In the genomic region with DNA sequence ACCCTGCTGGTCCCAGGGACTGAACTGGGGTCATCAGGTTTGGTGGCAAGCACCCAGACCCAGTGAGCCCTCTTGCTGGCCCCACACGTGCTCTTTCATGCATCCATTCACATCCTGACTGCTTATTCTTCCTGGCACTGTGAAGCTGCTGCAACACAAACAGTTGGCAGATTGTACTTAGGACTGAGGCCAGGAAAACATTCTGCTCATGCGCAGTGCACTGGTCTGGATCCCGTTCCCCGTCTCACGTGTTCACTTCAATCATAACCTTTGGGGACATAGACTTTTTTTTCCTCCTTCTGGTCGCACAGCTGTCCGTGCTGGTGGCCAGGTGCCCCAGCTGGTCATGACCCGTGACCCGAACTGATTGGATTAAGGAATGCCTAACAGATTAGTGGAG, we compare ENCODE assay signal across 13 mouse cellular contexts. TPM values are rescaled to one million over a fixed set of nuclear protein-coding genes. Genes with fewer than 3 reads are reported as not detected.
DNase-seq lines count a peak whose midpoint lies in the region; ATAC-seq and TF ChIP-seq lines count a peak whose summit lies in the region.
"Had no signal": no experiment of that assay in that cellular context is flagged by ENCODE, and none has a peak within 500 bp of the region (broad histone marks: within the 10 kb centered on the region; RNA-seq: fewer than 3 reads in every experiment).

No protein-coding gene starts in this region.

- TF ChIP-seq CTCF in forebrain, postnatal 0 days (IDR thresholded peaks at IDR 0.05; ENCODE audit: low read depth), result no peak

- no peak overlapping the region for H3K9ac ChIP-seq in forebrain, embryonic 11.5 days (ENCODE audit: low read length)
- no peak overlapping the region for H3K9ac ChIP-seq in forebrain, postnatal 0 days
- H3K9ac ChIP-seq: hindbrain, embryonic 14.5 days; lung, embryonic 14.5 days; midbrain, embryonic 12.5 days; neural tube, embryonic 15.5 days had no signal

- H3K36me3 ChIP-seq in forebrain, embryonic 10.5 days (replicated peaks), result no peaks in the 10 kb centered on the region
- H3K36me3 ChIP-seq in forebrain, embryonic 11.5 days (ENCODE audit: control insufficient read depth, insufficient read depth, low read length), result no peaks in the 10 kb centered on the region
- no peaks in the 10 kb centered on the region for H3K36me3 ChIP-seq in forebrain, postnatal 0 days (ENCODE audit: insufficient read depth)
- H3K36me3 ChIP-seq: midbrain, embryonic 12.5 days; neural tube, embryonic 15.5 days had no signal

- H3K4me1 ChIP-seq in forebrain, embryonic 10.5 days, result peaks cover 11% of the 10 kb centered on the region
- H3K4me1 ChIP-seq in forebrain, embryonic 11.5 days (replicated peaks; ENCODE audit: control insufficient read depth, insufficient read depth, low read length), result no peaks in the 10 kb centered on the region
- no peaks in the 10 kb centered on the region for H3K4me1 ChIP-seq in forebrain, postnatal 0 days (ENCODE audit: insufficient read depth)
- H3K4me1 ChIP-seq: midbrain, embryonic 12.5 days; neural tube, embryonic 15.5 days had no signal

- H3K4me2 ChIP-seq in forebrain, embryonic 11.5 days (ENCODE audit: low read depth, low read length, severe bottlenecking), result no peak overlapping the region
- H3K4me2 ChIP-seq in forebrain, postnatal 0 days (ENCODE audit: low read depth), result 0 out of 2 replicates have a peak overlapping the region, but pooled peaks have one; percentile 13
- H3K4me2 ChIP-seq: hindbrain, embryonic 14.5 days; lung, embryonic 14.5 days; midbrain, embryonic 12.5 days; neural tube, embryonic 15.5 days had no signal

- H3K27me3 ChIP-seq in forebrain, embryonic 10.5 days (ENCODE audit: poor library complexity, severe bottlenecking), result no peaks in the 10 kb centered on the region
- no peaks in the 10 kb centered on the region for H3K27me3 ChIP-seq in forebrain, embryonic 11.5 days (ENCODE audit: control insufficient read depth, insufficient read depth, low read length)
- H3K27me3 ChIP-seq in forebrain, postnatal 0 days (ENCODE audit: insufficient read depth, low read length), result no peaks in the 10 kb centered on the region
- H3K27me3 ChIP-seq: midbrain, embryonic 12.5 days; neural tube, embryonic 15.5 days; Patski had no signal

- no peak overlapping the region for H3K4me3 ChIP-seq in forebrain, embryonic 10.5 days
- H3K4me3 ChIP-seq in forebrain, embryonic 11.5 days (ENCODE audit: low read depth, low read length), result no peak overlapping the region
- H3K4me3 ChIP-seq in forebrain, postnatal 0 days (ENCODE audit: low read depth, low read length), result no peak overlapping the region
- H3K4me3 ChIP-seq: midbrain, embryonic 12.5 days; neural tube, embryonic 15.5 days had no signal

- no peaks in the 10 kb centered on the region for H3K9me3 ChIP-seq in forebrain, embryonic 10.5 days
- H3K9me3 ChIP-seq in forebrain, embryonic 11.5 days (ENCODE audit: control insufficient read depth, low read length), result no peaks in the 10 kb centered on the region
- no peaks in the 10 kb centered on the region for H3K9me3 ChIP-seq in forebrain, postnatal 0 days (ENCODE audit: low read length)
- H3K9me3 ChIP-seq: midbrain, embryonic 12.5 days; neural tube, embryonic 15.5 days had no signal

- peak overlapping the region; percentile 36; the same call in 1 of the 2 replicates for H3K27ac ChIP-seq in forebrain, embryonic 10.5 days
- H3K27ac ChIP-seq in forebrain, embryonic 11.5 days (ENCODE audit: low read depth, low read length), result no peak overlapping the region
- H3K27ac ChIP-seq in forebrain, postnatal 0 days (ENCODE audit: low read depth, low read length), result no peak overlapping the region
- H3K27ac ChIP-seq: hindbrain, embryonic 14.5 days; midbrain, embryonic 12.5 days; neural tube, embryonic 15.5 days had no signal

- 43% methylated on average over 9 of the region's 9 CpGs for WGBS in forebrain, embryonic 10.5 days
- WGBS in forebrain, embryonic 11.5 days, result 47% methylated on average over 9 of the region's 9 CpGs
- 31% methylated on average over 9 of the region's 9 CpGs for WGBS in forebrain, postnatal 0 days

- no peak for DNase-seq in forebrain, embryonic 10.5 days (ENCODE audit: extremely low spot score, low spot score)
- no peak for DNase-seq in forebrain, embryonic 11.5 days (ENCODE audit: low spot score)
- peak; percentile 47 to 60 for DNase-seq in layer of hippocampus, postnatal 10 days (ENCODE audit: low spot score in 2 of 2)
- no peak for DNase-seq in layer of hippocampus, adult 8-10 months (ENCODE audit: low spot score in 2 of 2)
- DNase-seq in forebrain, postnatal 0 days, result peak; percentile 71
- peak; percentile 54 for DNase-seq in retina, adult 2 months (ENCODE audit: low read depth, low spot score)
- no peak for DNase-seq in thymus, postnatal 4 days
- DNase-seq in urinary bladder, postnatal 14 days (ENCODE audit: low spot score), result no peak
- DNase-seq: lung, embryonic 14.5 days had no signal

- ATAC-seq in forebrain, embryonic 11.5 days (replicated peaks; ENCODE audit: low FRiP score), result no peak
- ATAC-seq in forebrain, postnatal 0 days, result peak; percentile 58; the same call in 1 of the 2 replicates
- ATAC-seq: Patski had no signal

RNA-seq across cellular contexts. Expression of gene Scarb1, which starts 19.7 kb away (rescaled TPM):
- polyA plus RNA-seq in forebrain, embryonic 10.5 days (2016; fragmentation: Nextera tagmentation; extraction: Ambion mirVana), result 51.3 and 54.5 TPM in 2 replicates
- 43.7 and 45.7 TPM in 2 replicates for polyA plus RNA-seq in forebrain, embryonic 11.5 days (2014; fragmentation: Nextera tagmentation; extraction: Ambion mirVana)
- total RNA-seq in layer of hippocampus, postnatal 10 days (2021), result 10 to 100 TPM; 55.4 to 56.7 TPM
- total RNA-seq in layer of hippocampus, adult 8-10 months (2022), result 10 to 100 TPM; 27.9 to 38.7 (median 34.3) TPM
- total RNA-seq in forebrain, postnatal 0 days (2014; rRNA removed), result 45.2 and 52.7 TPM in 2 replicates
- 53.5 and 55.9 TPM in 2 replicates for polyA plus RNA-seq in forebrain, postnatal 0 days (2015; fragmentation: Nextera tagmentation; extraction: Ambion mirVana)

RNA-seq across cellular contexts. Expression of gene Gm10382, which starts 28.6 kb away (rescaled TPM):
- polyA plus RNA-seq in forebrain, embryonic 10.5 days (2016; fragmentation: Nextera tagmentation; extraction: Ambion mirVana), result 0.21 and 0.38 TPM in 2 replicates
- 0.23 and 0.65 TPM in 2 replicates for polyA plus RNA-seq in forebrain, embryonic 11.5 days (2014; fragmentation: Nextera tagmentation; extraction: Ambion mirVana)
- total RNA-seq in layer of hippocampus, postnatal 10 days (2021), result under 1 TPM in 1 of 2 experiments, not detected in 1; 0.27 TPM
- total RNA-seq in layer of hippocampus, adult 8-10 months (2022), result under 1 TPM in 2 of 4 experiments, not detected in 2; 0.27 to 0.72 TPM
- 1.00 TPM in 1 of 2 replicates, not detected in the other for total RNA-seq in forebrain, postnatal 0 days (2014; rRNA removed)
- 0.25 and 0.34 TPM in 2 replicates for polyA plus RNA-seq in forebrain, postnatal 0 days (2015; fragmentation: Nextera tagmentation; extraction: Ambion mirVana)

RNA-seq across cellular contexts. Expression of gene Ubc, which starts 29.4 kb away (rescaled TPM):
- 931 and 967 TPM in 2 replicates for polyA plus RNA-seq in forebrain, embryonic 10.5 days (2016; fragmentation: Nextera tagmentation; extraction: Ambion mirVana)
- 1,042 and 1,121 TPM in 2 replicates for polyA plus RNA-seq in forebrain, embryonic 11.5 days (2014; fragmentation: Nextera tagmentation; extraction: Ambion mirVana)
- total RNA-seq in layer of hippocampus, postnatal 10 days (2021), result 100 to 1,000 TPM; 760 to 831 TPM
- total RNA-seq in layer of hippocampus, adult 8-10 months (2022), result 100 to 1,000 TPM; 769 to 857 (median 823) TPM
- total RNA-seq in forebrain, postnatal 0 days (2014; rRNA removed), result 817 and 912 TPM in 2 replicates
- 858 and 1,225 TPM in 2 replicates for polyA plus RNA-seq in forebrain, postnatal 0 days (2015; fragmentation: Nextera tagmentation; extraction: Ambion mirVana)

Comparison
In these comparisons a context has a peak if more than half of its experiments do, and no peak if none do; other contexts are left out.
1. DNase-seq: peak in layer of hippocampus, postnatal 10 days (2 of 2), forebrain, postnatal 0 days (single experiment) and retina, adult 2 months (single experiment); none in forebrain, embryonic 10.5 days (single experiment), forebrain, embryonic 11.5 days (single experiment), layer of hippocampus, adult 8-10 months (0 of 2), thymus, postnatal 4 days (single experiment) and urinary bladder, postnatal 14 days (single experiment).